Mouse (Mus musculus): ENCODE results near the gene Hmg20b. TPM values are rescaled to one million over a fixed set of nuclear protein-coding genes. Genes with fewer than 3 reads are reported as not detected.

Gene Hmg20b
- polyA plus RNA-seq, 1 experiment from 2014 or later = 44.4 TPM

DNA sequence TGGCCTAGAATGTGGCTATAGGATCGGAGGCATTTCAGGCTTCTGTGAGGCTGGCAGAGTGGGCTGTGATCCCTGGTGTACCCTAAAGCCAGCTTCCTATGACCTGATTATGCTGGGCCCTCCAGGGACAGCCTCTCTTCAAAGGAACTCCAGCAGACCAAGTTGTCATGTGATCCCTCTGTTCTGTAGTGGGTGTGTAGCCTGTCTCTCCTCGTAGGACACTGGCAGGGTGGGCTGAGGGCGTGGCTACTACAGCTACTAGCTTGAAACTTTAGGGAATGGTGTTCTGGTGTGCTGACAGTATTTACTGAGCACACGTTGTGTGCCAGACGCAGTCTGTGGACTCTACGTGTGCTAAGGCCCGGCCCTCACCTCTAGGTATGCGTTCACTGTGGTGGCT, 10.4 kb upstream of the Hmg20b start:
- Histone ChIP-seq H3K27me3 (replicated peaks; ENCODE audit: control insufficient read depth, insufficient read depth, low read length) (peaks cover 27% of the 10 kb centered on the region), H3K9me3 (replicated peaks; ENCODE audit: control insufficient read depth, low read length) (no peaks in the 10 kb centered on the region), H3K4me3 (ENCODE audit: low read depth, low read length) (no peak overlapping the region), H3K36me3 (ENCODE audit: control insufficient read depth, insufficient read depth, low read length) (peaks cover 3% of the 10 kb centered on the region; the same call in 1 of the 2 replicates), H3K27ac (ENCODE audit: low read depth, low read length) (no peak overlapping the region), H3K4me2 (ENCODE audit: low read length) (no peak overlapping the region), H3K4me1 (ENCODE audit: control insufficient read depth, insufficient read depth, low read length) (peaks cover 17% of the 10 kb centered on the region), H3K9ac (ENCODE audit: low read length) (no peak overlapping the region)
- DNase-seq (ENCODE audit: low spot score) (no peak), ATAC-seq (no peak)
- WGBS = 79% methylated on average over 8 of the region's 8 CpGs

DNA sequence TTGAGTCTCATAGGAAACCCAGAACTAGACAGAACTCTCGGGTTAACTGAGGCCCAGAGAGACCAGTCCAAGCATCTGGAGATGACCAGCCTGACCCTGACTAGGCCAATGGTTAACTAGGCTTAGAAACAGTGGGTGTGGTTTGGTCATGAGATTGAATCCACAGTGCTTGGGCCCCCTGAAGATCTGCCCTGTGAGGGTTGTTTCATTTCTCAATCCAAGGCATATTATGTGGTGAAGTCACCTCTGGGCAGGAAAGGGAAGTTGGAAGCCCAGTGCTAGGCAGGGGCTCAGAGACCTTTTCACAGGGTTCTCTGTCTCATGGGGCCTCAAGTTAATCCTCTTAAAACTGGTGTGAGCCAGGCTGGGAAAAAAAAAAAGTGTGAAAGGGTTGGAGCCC, 8.6 kb upstream of the Hmg20b start:
- ATAC-seq (no peak), DNase-seq (ENCODE audit: low spot score) (no peak)
- WGBS = 63% methylated on average over 1 of the region's 1 CpGs
- Histone ChIP-seq H3K36me3 (ENCODE audit: control insufficient read depth, insufficient read depth, low read length) (peaks cover 3% of the 10 kb centered on the region; the same call in 1 of the 2 replicates), H3K27me3 (replicated peaks; ENCODE audit: control insufficient read depth, insufficient read depth, low read length) (peaks cover 14% of the 10 kb centered on the region), H3K4me2 (ENCODE audit: low read length) (no peak overlapping the region; the same call in 1 of the 2 replicates), H3K4me1 (ENCODE audit: control insufficient read depth, insufficient read depth, low read length) (peaks cover 6% of the 10 kb centered on the region), H3K27ac (ENCODE audit: low read depth, low read length) (no peak overlapping the region), H3K9me3 (replicated peaks; ENCODE audit: control insufficient read depth, low read length) (no peaks in the 10 kb centered on the region), H3K9ac (ENCODE audit: low read length) (no peak overlapping the region), H3K4me3 (ENCODE audit: low read depth, low read length) (no peak overlapping the region)

DNA sequence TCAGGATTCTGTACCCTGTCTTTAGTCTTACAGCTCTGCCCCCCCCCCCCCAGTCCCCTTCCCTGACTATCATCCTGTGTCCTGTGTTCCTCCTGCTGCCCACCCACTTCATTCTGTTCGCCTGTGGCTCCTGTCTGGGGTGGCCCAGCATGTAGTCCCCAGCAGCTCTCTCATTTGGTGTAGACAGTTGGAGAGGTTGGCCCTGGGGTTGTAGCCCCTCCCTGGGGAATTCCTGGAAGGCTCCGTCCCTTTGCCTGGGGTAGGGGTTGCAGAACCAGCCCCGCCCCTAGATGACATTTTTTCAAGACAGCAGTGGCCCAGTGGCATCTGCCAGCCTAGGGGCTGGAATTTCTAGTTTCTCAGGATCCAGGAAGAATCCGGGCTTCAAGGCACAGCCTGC, 7.9 kb upstream of the Hmg20b start:
- peak overlapping the region; percentile 97 for H3K4me2 ChIP-seq (ENCODE audit: low read length)
- H3K9ac ChIP-seq (ENCODE audit: low read length) = peak overlapping the region; percentile 81
- peaks cover 3% of the 10 kb centered on the region; the same call in 1 of the 2 replicates for H3K36me3 ChIP-seq (ENCODE audit: control insufficient read depth, insufficient read depth, low read length)
- H3K9me3 ChIP-seq (replicated peaks; ENCODE audit: control insufficient read depth, low read length) = no peaks in the 10 kb centered on the region
- peak overlapping the region; percentile 68 for H3K4me3 ChIP-seq (ENCODE audit: low read depth, low read length)
- DNase-seq (ENCODE audit: low spot score) (no peak), ATAC-seq (no peak)
- H3K27me3 ChIP-seq (replicated peaks; ENCODE audit: control insufficient read depth, insufficient read depth, low read length) = peaks cover 7% of the 10 kb centered on the region; the same call in 1 of the 2 replicates
- H3K27ac ChIP-seq (ENCODE audit: low read depth, low read length) = no peak overlapping the region
- 43% methylated on average over 4 of the region's 4 CpGs for WGBS
- peaks cover 3% of the 10 kb centered on the region; the same call in 1 of the 2 replicates for H3K4me1 ChIP-seq (ENCODE audit: control insufficient read depth, insufficient read depth, low read length)

DNA sequence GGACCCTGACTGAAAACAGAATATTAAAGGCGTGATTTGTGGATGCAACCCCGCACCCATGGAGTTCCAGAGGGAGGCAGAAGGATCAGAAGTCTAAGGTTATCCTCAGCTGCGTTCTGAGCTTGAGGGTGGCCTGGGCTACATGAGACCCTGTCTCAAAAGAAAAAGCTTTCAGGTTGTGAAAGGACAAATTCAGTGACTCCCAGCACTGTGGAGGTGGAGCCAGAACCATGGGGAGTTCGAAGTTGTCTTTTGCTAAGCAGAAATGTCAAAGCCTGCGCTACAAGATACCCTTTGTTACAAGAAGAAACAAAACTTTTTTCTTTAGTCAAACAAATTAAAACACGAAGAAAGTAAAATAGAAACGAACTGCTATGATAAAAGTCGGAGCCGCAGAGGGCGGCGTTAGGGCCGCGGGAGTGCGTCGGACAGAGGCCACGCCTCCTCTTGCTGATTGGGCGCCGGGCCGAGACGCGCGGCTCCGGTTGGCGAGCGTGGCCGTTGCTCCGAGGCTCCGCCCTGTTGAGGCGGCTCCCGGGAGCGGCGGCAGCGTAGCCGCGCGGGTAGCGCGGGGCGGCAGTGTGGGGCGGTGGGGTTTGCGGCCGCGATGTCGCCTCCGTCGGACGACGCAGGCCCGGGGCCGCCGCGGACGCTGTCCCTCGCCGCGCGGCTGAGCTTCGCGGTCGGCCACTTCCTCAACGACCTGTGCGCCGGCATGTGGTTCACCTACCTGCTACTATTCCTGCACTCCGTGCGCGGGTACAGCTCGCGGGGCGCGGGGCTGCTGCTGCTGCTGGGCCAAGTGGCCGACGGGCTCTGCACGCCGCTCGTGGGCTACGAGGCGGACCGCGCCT, 6.9 kb upstream of the Hmg20b start, which contains the start of gene Mfsd12:
TSS of gene Mfsd12 (plus strand) at position 501 of the 854 bp plus-strand sequence.
- H3K36me3 ChIP-seq (ENCODE audit: control insufficient read depth, insufficient read depth, low read length) = no peaks in the 10 kb centered on the region; the same call in 1 of the 2 replicates
- peak within 1 kb of the TSS; percentile 68 for H3K4me3 ChIP-seq (ENCODE audit: low read depth, low read length)
- H3K27me3 ChIP-seq (replicated peaks; ENCODE audit: control insufficient read depth, insufficient read depth, low read length) = no peaks in the 10 kb centered on the region
- peaks cover 3% of the 10 kb centered on the region; the same call in 1 of the 2 replicates for H3K4me1 ChIP-seq (ENCODE audit: control insufficient read depth, insufficient read depth, low read length)
- ATAC-seq (peak; percentile 96), DNase-seq (ENCODE audit: low spot score) (peak; percentile 95)
- no peak within 1 kb of the TSS for H3K27ac ChIP-seq (ENCODE audit: low read depth, low read length)
- no peaks in the 10 kb centered on the region for H3K9me3 ChIP-seq (replicated peaks; ENCODE audit: control insufficient read depth, low read length)
- WGBS = 2% methylated on average over 73 of the region's 79 CpGs
- H3K4me2 ChIP-seq (ENCODE audit: low read length) = peak within 1 kb of the TSS; percentile 97
- H3K9ac ChIP-seq (ENCODE audit: low read length) = peak within 1 kb of the TSS; percentile 81

DNA sequence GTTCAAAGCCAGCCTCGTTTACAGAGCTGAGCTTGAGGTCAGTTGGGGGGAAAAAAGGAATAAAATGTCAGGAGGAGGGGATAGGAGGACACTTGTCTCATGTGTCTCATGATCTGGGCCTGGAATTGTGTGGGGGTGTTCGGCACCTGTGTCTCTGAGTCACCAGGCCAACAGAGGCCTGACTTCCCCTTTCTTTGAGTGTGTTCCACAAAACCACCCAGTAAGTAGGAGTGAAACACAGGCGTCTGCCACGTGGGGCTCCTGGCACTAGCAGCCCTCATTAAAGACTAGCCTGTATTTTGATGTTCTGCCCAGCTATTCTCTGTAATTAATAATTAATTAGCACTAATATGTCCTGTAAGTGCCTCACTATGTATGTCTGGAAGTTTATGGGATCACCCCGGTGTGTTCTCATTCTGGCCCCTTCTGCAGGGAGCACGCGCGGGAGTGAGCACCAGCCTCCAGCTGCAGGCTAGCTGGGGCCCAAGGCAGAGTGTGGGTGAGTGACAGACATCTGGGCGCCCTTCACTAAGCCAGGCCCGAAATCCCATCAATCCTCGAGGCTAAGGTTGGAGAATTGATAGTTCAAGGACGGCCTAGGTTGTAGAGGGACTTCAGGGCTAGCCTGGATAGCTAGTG, 6.2 kb upstream of the Hmg20b start:
- no peak overlapping the region for H3K27ac ChIP-seq (ENCODE audit: low read depth, low read length)
- ATAC-seq (no peak), DNase-seq (ENCODE audit: low spot score) (no peak)
- 48% methylated on average over 12 of the region's 12 CpGs for WGBS
- no peaks in the 10 kb centered on the region for H3K27me3 ChIP-seq (replicated peaks; ENCODE audit: control insufficient read depth, insufficient read depth, low read length)
- peak overlapping the region; percentile 97 for H3K4me2 ChIP-seq (ENCODE audit: low read length)
- peak overlapping the region; percentile 68; the same call in 1 of the 2 replicates for H3K4me3 ChIP-seq (ENCODE audit: low read depth, low read length)
- no peaks in the 10 kb centered on the region; the same call in 1 of the 2 replicates for H3K36me3 ChIP-seq (ENCODE audit: control insufficient read depth, insufficient read depth, low read length)
- H3K4me1 ChIP-seq (ENCODE audit: control insufficient read depth, insufficient read depth, low read length) = peaks cover 3% of the 10 kb centered on the region; the same call in 1 of the 2 replicates
- H3K9me3 ChIP-seq (replicated peaks; ENCODE audit: control insufficient read depth, low read length) = no peaks in the 10 kb centered on the region
- no peak overlapping the region for H3K9ac ChIP-seq (ENCODE audit: low read length)

DNA sequence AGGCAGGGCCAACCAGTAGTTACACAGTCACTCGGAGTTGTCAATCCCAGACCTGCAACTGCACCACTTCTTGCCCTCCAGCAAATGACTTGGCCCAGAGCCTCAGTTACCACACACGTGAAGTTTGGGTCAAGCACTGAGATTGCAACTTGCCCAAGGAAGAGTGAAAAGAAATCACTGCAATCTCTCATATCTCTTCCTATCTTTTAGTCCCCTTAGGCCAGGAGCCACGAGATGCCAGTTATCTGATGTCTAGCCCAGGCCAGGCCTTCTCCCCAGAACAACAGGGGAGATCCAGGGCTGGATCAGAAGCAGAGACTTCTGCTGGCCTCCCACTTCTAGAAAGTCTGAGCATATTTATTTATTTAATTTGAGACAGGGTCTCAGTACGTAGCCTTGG, 5.3 kb upstream of the Hmg20b start:
- Histone ChIP-seq H3K4me2 (ENCODE audit: low read length) (no peak overlapping the region), H3K36me3 (ENCODE audit: control insufficient read depth, insufficient read depth, low read length) (no peaks in the 10 kb centered on the region), H3K9ac (ENCODE audit: low read length) (no peak overlapping the region), H3K4me3 (ENCODE audit: low read depth, low read length) (no peak overlapping the region), H3K27me3 (replicated peaks; ENCODE audit: control insufficient read depth, insufficient read depth, low read length) (no peaks in the 10 kb centered on the region), H3K27ac (ENCODE audit: low read depth, low read length) (no peak overlapping the region), H3K9me3 (replicated peaks; ENCODE audit: control insufficient read depth, low read length) (no peaks in the 10 kb centered on the region), H3K4me1 (ENCODE audit: control insufficient read depth, insufficient read depth, low read length) (peaks cover 3% of the 10 kb centered on the region; the same call in 1 of the 2 replicates)
- DNase-seq (ENCODE audit: low spot score) (no peak), ATAC-seq (no peak)
- 80% methylated on average over 4 of the region's 4 CpGs for WGBS

DNA sequence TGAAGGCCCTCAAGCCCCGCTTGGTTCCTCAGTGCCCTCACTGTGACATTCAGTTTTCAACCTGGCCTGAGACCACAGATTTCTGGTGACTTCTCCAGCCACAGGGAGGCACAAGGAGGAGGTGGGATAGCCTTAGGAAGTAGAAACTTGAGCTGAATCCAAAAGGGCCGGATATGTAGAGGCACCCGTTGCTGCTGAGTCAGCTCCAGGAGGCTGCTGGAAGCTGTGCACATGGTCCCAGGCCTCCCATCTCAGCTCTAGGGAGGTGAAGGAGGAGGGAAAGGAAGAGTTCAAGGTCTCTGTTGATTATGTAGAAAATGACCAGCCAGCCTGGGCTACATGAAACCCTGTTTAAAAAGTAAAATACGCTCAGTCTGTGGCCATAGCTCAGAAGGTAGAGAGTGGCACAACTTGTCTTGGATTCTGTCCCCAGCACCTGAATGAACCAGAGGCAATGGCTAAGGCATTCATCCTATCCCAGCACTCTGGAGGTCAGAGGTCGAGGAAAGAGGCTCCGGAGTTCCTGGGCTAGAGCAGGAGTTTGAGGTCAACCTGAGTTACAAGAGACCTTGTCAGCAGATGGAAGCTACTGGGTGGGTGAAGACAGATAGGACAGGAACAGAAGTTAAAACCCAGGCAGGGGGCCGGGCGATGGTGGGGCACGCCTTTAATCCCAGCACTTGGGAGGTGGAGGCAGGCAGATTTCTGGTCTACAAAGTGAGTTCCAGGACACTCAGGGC, 4.6 kb upstream of the Hmg20b start:
- Histone ChIP-seq H3K27ac (ENCODE audit: low read depth, low read length) (no peak overlapping the region), H3K36me3 (ENCODE audit: control insufficient read depth, insufficient read depth, low read length) (no peaks in the 10 kb centered on the region), H3K9me3 (replicated peaks; ENCODE audit: control insufficient read depth, low read length) (no peaks in the 10 kb centered on the region), H3K9ac (ENCODE audit: low read length) (no peak overlapping the region), H3K27me3 (replicated peaks; ENCODE audit: control insufficient read depth, insufficient read depth, low read length) (no peaks in the 10 kb centered on the region), H3K4me2 (ENCODE audit: low read length) (no peak overlapping the region), H3K4me3 (ENCODE audit: low read depth, low read length) (no peak overlapping the region), H3K4me1 (ENCODE audit: control insufficient read depth, insufficient read depth, low read length) (peaks cover 3% of the 10 kb centered on the region; the same call in 1 of the 2 replicates)
- WGBS = 74% methylated on average over 9 of the region's 9 CpGs
- DNase-seq (ENCODE audit: low spot score) (no peak), ATAC-seq (no peak)

DNA sequence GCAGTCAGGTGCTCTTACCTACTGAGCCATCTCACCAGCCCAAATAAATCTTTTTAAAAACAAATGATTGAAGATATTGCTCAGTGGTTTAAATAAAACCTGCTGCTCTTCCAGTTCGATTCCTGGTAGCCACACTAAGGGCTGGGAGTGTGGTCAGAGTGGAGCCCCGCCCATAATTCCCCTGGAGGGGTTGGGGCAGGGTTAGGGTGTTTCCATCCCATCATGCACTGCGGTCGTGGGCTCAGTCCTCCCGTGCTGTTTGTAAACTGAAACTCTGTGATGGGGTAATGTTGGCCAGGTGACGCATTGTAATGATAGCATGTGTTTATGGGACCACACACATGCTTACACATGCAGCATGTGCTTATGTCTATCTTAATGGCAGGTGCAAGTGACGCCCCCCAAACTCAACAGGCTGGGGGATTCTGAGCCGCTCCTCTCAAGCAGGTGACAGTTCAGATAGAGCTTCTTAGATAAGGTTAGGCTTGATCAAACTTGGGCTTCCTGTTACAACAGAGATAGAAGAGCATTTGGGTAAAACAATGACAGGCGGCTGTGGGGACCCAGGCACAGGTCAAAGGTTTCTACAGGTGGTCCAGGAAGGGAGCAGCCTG, 1.5 kb upstream of the Hmg20b start:
- peaks cover 11% of the 10 kb centered on the region for H3K4me1 ChIP-seq (ENCODE audit: control insufficient read depth, insufficient read depth, low read length)
- H3K4me3 ChIP-seq (ENCODE audit: low read depth, low read length) = no peak overlapping the region
- no peak overlapping the region for H3K4me2 ChIP-seq (ENCODE audit: low read length)
- WGBS = 28% methylated on average over 9 of the region's 9 CpGs
- peaks cover 10% of the 10 kb centered on the region for H3K36me3 ChIP-seq (ENCODE audit: control insufficient read depth, insufficient read depth, low read length)
- H3K27me3 ChIP-seq (replicated peaks; ENCODE audit: control insufficient read depth, insufficient read depth, low read length) = no peaks in the 10 kb centered on the region
- DNase-seq (ENCODE audit: low spot score) (no peak), ATAC-seq (no peak)
- H3K9me3 ChIP-seq (replicated peaks; ENCODE audit: control insufficient read depth, low read length) = no peaks in the 10 kb centered on the region
- H3K27ac ChIP-seq (ENCODE audit: low read depth, low read length) = no peak overlapping the region
- no peak overlapping the region for H3K9ac ChIP-seq (ENCODE audit: low read length)
